Mouse (Mus musculus) adrenal gland (tissue): ENCODE measurements around the gene Creld2.
"Not testable (repeated sequence)": the region's sequence is repeated elsewhere in the genome, so short reads cannot be mapped to it uniquely, and the experiment has no call there.

ENCODE experiments used
- intact Hi-C: fragments of 180-260 bp; cut with DNase I; formaldehyde crosslinking; loops from one replicate; pipeline ENCODE4 v1.15.1; 2025
- long read RNA-seq, 2 experiments: library from polyadenylated mRNA; unstranded; transcript quantifications; one replicate each; pipeline ENCODE4 v2.0.0; 2020; ENCODE audit warnings: borderline replicate concordance in 1 of 2; ENCODE audit not compliant: insufficient replicate concordance in 1 of 2

Gene Creld2
- long read RNA-seq, experiment 1, transcript Creld2-201 (10 exons, 1,366 nt), result major isoform, 61 of 76 reads
- long read RNA-seq, experiment 1, partial matches to known transcripts, result 11 of 76 reads
- long read RNA-seq, experiment 1, other reads (novel, unspliced or antisense), result 4 of 76 reads
- long read RNA-seq, experiment 2, transcript Creld2-201 (10 exons, 1,366 nt), result major isoform, 119 of 148 reads
- long read RNA-seq, experiment 2, partial matches to known transcripts, result 21 of 148 reads
- long read RNA-seq, experiment 2, other reads (novel, unspliced or antisense), result 8 of 148 reads

- intact Hi-C loops, result no loop called here
Observed at GRCm38 (mm10) chr15:88819026-88819905, at the start of gene Creld2, which contains the start of gene Alg12. Gene Creld2 (plus strand): TSS chr15:88819646. Gene Alg12 (minus strand): TSS chr15:88819318.

DNA sequence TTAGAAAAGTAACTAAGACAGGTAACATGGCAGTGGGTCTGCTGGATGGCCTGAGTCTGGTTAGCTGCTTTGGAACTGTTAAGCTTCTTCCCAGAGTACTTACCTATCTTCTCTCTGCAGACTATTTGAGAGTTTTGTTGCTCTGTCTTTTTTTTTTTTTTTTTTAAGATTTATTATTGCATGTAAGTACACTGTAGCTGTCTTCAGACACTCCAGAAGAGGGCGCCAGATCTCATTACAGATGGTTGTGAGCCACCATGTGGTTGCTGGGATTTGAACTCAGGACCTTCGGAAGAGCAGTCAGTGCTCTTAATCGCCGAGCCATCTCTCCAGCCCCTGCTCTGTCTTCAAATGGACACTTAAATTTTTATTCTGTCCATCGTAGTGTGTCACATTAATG, 44.8 kb upstream of the Creld2 start:
- intact Hi-C loops, result not testable (repeated sequence)

- intact Hi-C loops, result no loop called here
Observed at GRCm38 (mm10) chr15:88792140-88792850, 27.2 kb upstream of the Creld2 start.

- intact Hi-C loops, result not testable (repeated sequence)
Observed at GRCm38 (mm10) chr15:88794729-88795128, 24.7 kb upstream of the Creld2 start.

GRCm38 (mm10) chr15:88799950-88800371, 19.5 kb upstream of the Creld2 start:
- intact Hi-C loops, result no loop called here

DNA sequence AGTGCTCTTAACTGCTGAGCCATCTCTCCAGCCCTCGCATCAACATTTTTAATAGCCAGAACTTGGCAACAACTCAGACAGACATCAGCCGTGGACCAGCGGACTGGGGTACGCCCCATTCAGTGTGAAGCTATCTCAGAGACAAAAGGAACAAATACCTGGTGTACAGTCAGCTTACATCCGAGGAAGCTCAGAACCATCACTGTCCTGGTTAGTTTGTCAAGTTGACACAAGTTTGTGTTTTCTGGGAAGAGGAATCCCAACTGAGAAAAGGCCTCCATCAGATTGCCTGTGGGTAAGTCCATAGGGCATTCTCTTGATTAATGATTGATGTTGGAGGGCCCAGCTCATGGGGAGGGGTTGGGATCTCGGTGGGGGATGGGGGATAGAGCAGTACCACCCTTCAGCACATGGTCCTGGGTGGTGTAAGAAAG, 18.5 kb upstream of the Creld2 start:
- intact Hi-C loops, result no loop called here

GRCm38 (mm10) chr15:88801903-88802302, 17.5 kb upstream of the Creld2 start:
- intact Hi-C loops, result no loop called here

GRCm38 (mm10) chr15:88802348-88802747, 17.1 kb upstream of the Creld2 start:
- intact Hi-C loops, result no loop called here

- intact Hi-C loops, result no loop called here
Observed at GRCm38 (mm10) chr15:88808121-88808520, 11.3 kb upstream of the Creld2 start.

DNA sequence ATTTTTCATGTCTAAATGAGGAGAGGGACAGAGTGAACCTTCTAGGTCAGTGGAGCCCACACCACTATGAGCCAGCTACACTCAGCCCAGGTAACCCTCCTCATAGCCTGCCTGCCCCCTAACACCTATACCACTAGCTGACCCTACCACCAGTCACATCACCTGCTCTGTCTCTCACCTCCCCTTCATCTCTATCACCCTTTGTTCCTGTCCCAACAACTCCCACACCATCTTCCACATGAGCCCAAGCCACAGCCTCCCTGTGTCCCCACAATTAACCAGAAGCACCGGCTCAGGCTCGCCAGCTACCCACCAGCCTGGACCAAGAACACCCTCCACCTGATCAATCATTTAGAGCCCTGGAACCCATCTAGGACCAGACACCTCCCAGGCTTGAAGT, 9.1 kb upstream of the Creld2 start:
- intact Hi-C loops, result no loop called here

- intact Hi-C loops, result loop anchor here (1.0 kb wide), 1 partner anchor 55 kb away; no protein-coding TSS in a partner anchor
Observed at GRCm38 (mm10) chr15:88813262-88813661, 6.2 kb upstream of the Creld2 start.

GRCm38 (mm10) chr15:88813873-88814272, 5.6 kb upstream of the Creld2 start:
- intact Hi-C loops, result loop anchor here (1.0 kb wide), 1 partner anchor 56 kb away; no protein-coding TSS in a partner anchor

- intact Hi-C loops, result no loop called here
Observed at GRCm38 (mm10) chr15:88814411-88815047, 4.9 kb upstream of the Creld2 start.

GRCm38 (mm10) chr15:88815196-88815700, 4.2 kb upstream of the Creld2 start:
- intact Hi-C loops, result no loop called here

DNA sequence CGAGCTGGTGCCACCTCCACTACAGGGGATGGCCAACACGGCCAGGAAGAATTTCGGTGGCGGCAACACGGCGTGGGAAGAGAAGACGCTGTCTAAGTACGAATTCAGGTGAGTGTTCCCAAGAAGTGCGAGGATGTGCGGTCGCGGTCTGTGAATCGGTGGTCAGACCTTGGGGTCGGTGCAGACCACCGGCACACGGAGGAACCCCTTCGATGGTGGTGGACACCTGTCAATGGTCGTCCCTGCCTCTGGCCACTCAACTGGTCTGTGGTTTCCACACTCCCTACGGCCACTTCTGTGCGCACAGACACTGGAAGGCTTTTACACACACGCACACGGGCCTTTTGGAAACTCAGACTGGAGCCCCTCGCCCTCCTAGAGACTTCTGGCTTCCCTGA, 459 bp downstream of the Creld2 start:
- intact Hi-C loops, result loop anchor here (10.0 kb wide), 2 partner anchors 275 to 395 kb away; partner anchors contain the start of gene Ppp6r2

DNA sequence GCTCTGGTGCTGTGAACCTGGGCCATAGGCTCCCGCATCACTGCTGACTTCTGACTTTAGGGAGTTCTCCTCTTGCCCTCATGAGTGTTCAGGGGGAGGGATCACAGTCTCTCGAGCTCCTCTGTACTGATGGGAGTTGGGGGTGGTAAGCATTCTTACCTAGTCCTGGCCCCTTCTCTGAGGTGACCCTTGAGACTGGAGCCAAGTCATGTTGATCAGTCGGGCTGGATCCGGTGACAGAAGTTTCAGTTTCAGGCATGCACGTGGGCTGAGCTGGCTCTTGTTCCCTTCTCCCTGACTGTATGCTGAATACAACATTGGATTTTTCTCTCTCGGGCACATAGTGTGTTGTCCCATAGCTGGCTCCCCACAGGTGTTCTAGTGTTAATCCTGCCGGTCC, 2.0 kb downstream of the Creld2 start:
- intact Hi-C loops, result loop anchor here (10.0 kb wide), 2 partner anchors 273 to 393 kb away; partner anchors contain the start of gene Ppp6r2

DNA sequence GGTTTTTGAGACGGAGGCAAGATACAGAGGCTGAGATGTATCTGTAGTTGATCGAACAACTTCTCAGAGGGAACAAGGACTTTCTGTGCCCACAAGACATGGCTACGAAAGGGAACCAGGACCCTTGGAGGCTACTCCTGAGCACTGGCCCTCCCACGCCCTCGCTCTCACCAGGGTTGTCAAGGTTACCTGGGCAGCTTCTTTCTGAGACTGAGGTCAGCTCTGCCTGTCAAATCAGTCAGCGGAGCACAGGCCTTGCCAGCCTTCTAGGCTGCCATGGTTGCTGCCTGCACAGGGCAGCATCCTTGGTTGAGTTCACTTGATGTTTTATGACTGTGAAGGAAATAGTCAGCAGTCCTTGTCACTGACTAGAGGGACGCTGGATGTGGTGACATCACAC, 3.1 kb downstream of the Creld2 start:
- intact Hi-C loops, result loop anchor here (10.0 kb wide), 2 partner anchors 272 to 392 kb away; partner anchors contain the start of gene Ppp6r2

GRCm38 (mm10) chr15:88823376-88823775, 3.9 kb downstream of the Creld2 start:
- intact Hi-C loops, result loop anchor here (10.0 kb wide), 2 partner anchors 271 to 391 kb away; partner anchors contain the start of gene Ppp6r2

DNA sequence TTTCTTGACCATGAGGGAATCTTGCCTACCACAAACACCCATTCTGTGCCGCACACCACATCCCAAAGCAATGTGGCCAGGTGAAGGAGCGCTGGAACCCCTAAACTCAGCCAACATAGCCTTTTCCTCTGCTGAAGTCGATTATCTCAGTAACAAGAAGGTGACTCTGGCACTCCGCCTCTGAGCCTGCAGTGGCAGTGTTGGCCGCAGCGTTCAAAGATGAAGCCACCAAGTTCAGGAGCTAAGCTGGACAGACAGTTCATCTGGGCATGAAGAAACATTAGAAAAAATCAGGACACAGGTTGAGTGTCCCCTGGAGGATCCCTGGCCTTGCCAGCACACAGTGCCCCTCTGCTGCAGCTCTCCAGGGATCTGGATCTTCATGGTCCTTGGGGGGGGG, 8.0 kb downstream of the Creld2 start:
- intact Hi-C loops, result loop anchor here (10.0 kb wide), 2 partner anchors 267 to 387 kb away; partner anchors contain the start of gene Ppp6r2
